Mouse (Mus musculus) heart, embryonic 11.5 days (tissue): ENCODE measurements around the gene Synpo2. TPM values are rescaled to one million over a fixed set of nuclear protein-coding genes. Genes with fewer than 3 reads are reported as not detected.

Source experiments
- ATAC-seq: fragments of 200-750 bp; cut with Nextera tagmentation; replicated peaks from 2 replicates; pipeline ENCODE4 v1.8.0; 2017; ENCODE audit warnings: moderate library complexity; ENCODE audit not compliant: insufficient number of reproducible peaks, low FRiP score, low TSS enrichment
- H3K27ac ChIP-seq: fragments of 300-500 bp; sonication (generic); 2 replicates; pipeline ENCODE4 v1.5.1; 2014; ENCODE audit warnings: mild to moderate bottlenecking, low read depth, low read length
- H3K27me3 ChIP-seq: fragments of 300-500 bp; sonication (generic); 2 replicates; pipeline ENCODE4 v1.6.1; 2014; ENCODE audit warnings: mild to moderate bottlenecking, low read length, mixed read lengths; ENCODE audit not compliant: control insufficient read depth, insufficient read depth
- H3K36me3 ChIP-seq: fragments of 300-500 bp; sonication (generic); 2 replicates; pipeline ENCODE4 v1.6.1; 2014; ENCODE audit warnings: mild to moderate bottlenecking, low read length, moderate library complexity, mixed read lengths; ENCODE audit not compliant: control insufficient read depth, insufficient read depth
- H3K4me1 ChIP-seq: fragments of 300-500 bp; sonication (generic); 2 replicates; pipeline ENCODE4 v1.6.1; 2014; ENCODE audit warnings: low read length; ENCODE audit not compliant: control insufficient read depth, insufficient read depth
- H3K4me2 ChIP-seq: fragments of 300-500 bp; sonication (generic); 2 replicates; pipeline ENCODE4 v1.6.1; 2014; ENCODE audit warnings: mild to moderate bottlenecking, moderate library complexity
- H3K4me3 ChIP-seq: fragments of 300-500 bp; sonication (generic); 2 replicates; pipeline ENCODE4 v1.5.1; 2014; ENCODE audit warnings: low read depth, low read length
- H3K9ac ChIP-seq: fragments of 300-500 bp; sonication (generic); 2 replicates; pipeline ENCODE4 v1.6.1; 2014; ENCODE audit warnings: mild to moderate bottlenecking, low read depth, low read length, moderate library complexity
- H3K9me3 ChIP-seq: fragments of 300-500 bp; sonication (generic); replicated peaks from 2 replicates; pipeline ENCODE4 v1.6.1; 2016; ENCODE audit warnings: low read length; ENCODE audit not compliant: control insufficient read depth
- WGBS: fragments of 180-500 bp; shearing (Covaris S2); extraction: QIAGEN DNeasy Blood & Tissue Kit; methylation state at CpG from one replicate; pipeline ENCODE4 v1.1.7; 2014; ENCODE audit not compliant: insufficient replicate concordance; 5-methylcytosine and 5-hydroxymethylcytosine counted together
- polyA plus RNA-seq: library from polyadenylated mRNA; unstranded; fragments of >200 nt; fragmentation: Nextera tagmentation; extraction: Ambion mirVana; gene quantifications from 2 replicates; pipeline ENCODE4 v1.2.1, GENCODE M21; 2014

The Synpo2 gene
- polyA plus RNA-seq, 1 experiment from 2014 or later, result 21.8 TPM

- Histone ChIP-seq H3K27ac (no peak overlapping the region), H3K4me2 (no peak overlapping the region)
Measured at GRCm38 (mm10) chr3:123256181-123257101, 20.5 kb upstream of the Synpo2 start.

GRCm38 (mm10) chr3:123245646-123246045, 9.7 kb upstream of the Synpo2 start:
- Histone ChIP-seq H3K36me3 (no peaks in the 10 kb centered on the region), H3K9me3 (no peaks in the 10 kb centered on the region), H3K27me3 (no peaks in the 10 kb centered on the region), H3K9ac (no peak overlapping the region), H3K4me3 (no peak overlapping the region), H3K27ac (no peak overlapping the region), H3K4me2 (no peak overlapping the region), H3K4me1 (no peaks in the 10 kb centered on the region)
- no peak for ATAC-seq
- WGBS, result 66% methylated on average over 4 of the region's 4 CpGs

More at GRCm38 (mm10) chr3:123256181-123257101, 20.5 kb upstream of the Synpo2 start:
- Histone ChIP-seq H3K4me1 (0 out of 2 replicates have a peak, but pooled peaks cover 4% of the 10 kb centered on the region), H3K36me3 (no peaks in the 10 kb centered on the region), H3K4me3 (no peak overlapping the region), H3K9ac (no peak overlapping the region), H3K27me3 (no peaks in the 10 kb centered on the region), H3K9me3 (no peaks in the 10 kb centered on the region)
- no peak for ATAC-seq
- WGBS, result 60% methylated on average over 11 of the region's 11 CpGs

DNA sequence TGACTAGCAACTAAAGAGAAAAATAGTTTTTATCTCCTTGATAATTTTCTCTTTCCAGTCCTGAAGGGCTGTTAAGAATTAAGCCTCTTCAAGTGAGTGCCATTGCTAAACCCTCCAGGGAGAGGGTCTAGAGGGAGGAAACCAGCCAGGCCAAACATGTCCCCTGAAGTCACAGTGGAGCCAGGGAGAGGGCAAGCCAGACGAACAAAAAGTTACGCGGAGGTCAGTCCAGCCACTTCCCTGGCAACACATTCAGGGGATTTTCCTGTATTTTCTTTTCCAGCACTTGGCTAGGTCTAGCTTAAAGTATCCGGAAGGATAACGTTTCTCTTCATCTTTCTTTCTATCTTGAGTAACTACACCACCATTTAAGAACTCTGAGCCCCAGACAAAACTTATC, 8.4 kb upstream of the Synpo2 start:
- no peak for ATAC-seq
- Histone ChIP-seq H3K4me2 (no peak overlapping the region), H3K4me1 (no peaks in the 10 kb centered on the region), H3K27ac (peak overlapping the region; percentile 38), H3K27me3 (no peaks in the 10 kb centered on the region), H3K9ac (no peak overlapping the region), H3K36me3 (no peaks in the 10 kb centered on the region), H3K9me3 (no peaks in the 10 kb centered on the region), H3K4me3 (no peak overlapping the region)
- 38% methylated on average over 5 of the region's 5 CpGs for WGBS

DNA sequence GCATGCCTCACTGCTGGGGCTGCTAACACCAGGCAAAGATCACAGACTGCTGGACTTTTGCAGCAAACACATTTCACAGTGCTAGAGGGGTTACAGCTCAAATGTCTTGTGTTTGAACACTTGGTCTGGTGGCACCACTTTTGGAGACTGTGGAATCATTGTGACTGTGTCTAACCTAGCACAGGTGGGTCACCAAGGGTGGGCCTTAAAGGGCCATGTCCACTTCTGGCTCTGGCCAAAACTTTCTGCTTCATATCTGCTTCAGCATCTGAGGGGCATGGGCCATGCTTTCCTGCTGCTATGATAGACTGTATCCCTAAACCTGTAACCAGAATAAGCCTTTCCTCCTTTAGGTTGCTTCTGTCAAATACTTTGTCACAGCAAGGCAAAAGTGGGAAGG, 1.5 kb upstream of the Synpo2 start:
- Histone ChIP-seq H3K27ac (no peak overlapping the region), H3K4me1 (peaks cover 10% of the 10 kb centered on the region; the same call in 1 of the 2 replicates), H3K4me3 (no peak overlapping the region), H3K27me3 (no peaks in the 10 kb centered on the region), H3K4me2 (no peak overlapping the region), H3K9me3 (no peaks in the 10 kb centered on the region), H3K36me3 (no peaks in the 10 kb centered on the region), H3K9ac (no peak overlapping the region)
- no peak for ATAC-seq

DNA sequence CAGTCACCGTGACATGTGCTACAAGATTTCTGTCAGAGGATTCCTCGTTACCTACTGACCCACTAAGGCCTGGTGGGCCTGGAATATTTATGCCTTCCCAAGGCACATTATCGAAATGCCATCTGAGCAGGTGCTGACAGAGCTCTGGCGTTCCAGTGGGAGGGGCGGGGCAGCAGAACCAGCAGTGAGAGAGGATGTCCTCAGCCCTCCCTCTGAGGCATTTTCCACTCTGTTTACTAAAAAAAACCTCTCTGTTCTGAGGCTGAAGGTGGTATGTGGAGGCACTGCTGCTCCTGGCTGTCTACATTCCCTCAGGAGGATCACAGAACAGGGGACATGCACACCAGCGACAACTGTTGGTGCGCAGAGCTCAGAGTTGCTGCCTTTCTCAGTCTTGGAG, 1.1 kb upstream of the Synpo2 start:
- H3K27me3 ChIP-seq, result no peaks in the 10 kb centered on the region
- no peaks in the 10 kb centered on the region for H3K9me3 ChIP-seq
- no peak overlapping the region for H3K9ac ChIP-seq
- 0 out of 2 replicates have a peak overlapping the region, but pooled peaks have one; percentile 41 for H3K27ac ChIP-seq
- peak; percentile 28; the same call in 1 of the 2 replicates for ATAC-seq
- H3K4me1 ChIP-seq, result peaks cover 10% of the 10 kb centered on the region; the same call in 1 of the 2 replicates
- H3K4me3 ChIP-seq, result no peak overlapping the region
- 12% methylated on average over 7 of the region's 7 CpGs for WGBS
- no peaks in the 10 kb centered on the region for H3K36me3 ChIP-seq
- H3K4me2 ChIP-seq, result peak overlapping the region; percentile 73

GRCm38 (mm10) chr3:123235495-123235894, 454 bp downstream of the Synpo2 start:
- H3K4me2 ChIP-seq, result peak overlapping the region; percentile 73
- ATAC-seq, result no peak
- peaks cover 10% of the 10 kb centered on the region; the same call in 1 of the 2 replicates for H3K4me1 ChIP-seq
- H3K27me3 ChIP-seq, result no peaks in the 10 kb centered on the region
- H3K27ac ChIP-seq, result 0 out of 2 replicates have a peak overlapping the region, but pooled peaks have one; percentile 17
- H3K9ac ChIP-seq, result peak overlapping the region; percentile 76
- no peaks in the 10 kb centered on the region for H3K36me3 ChIP-seq
- peak overlapping the region; percentile 60 for H3K4me3 ChIP-seq
- H3K9me3 ChIP-seq, result no peaks in the 10 kb centered on the region
- WGBS, result 16% methylated on average over 7 of the region's 7 CpGs

- Histone ChIP-seq H3K27ac (peak overlapping the region; percentile 17), H3K4me3 (0 out of 2 replicates have a peak overlapping the region, but pooled peaks have one; percentile 17), H3K4me1 (peaks cover 12% of the 10 kb centered on the region; the same call in 1 of the 2 replicates), H3K9me3 (no peaks in the 10 kb centered on the region), H3K4me2 (peak overlapping the region; percentile 48), H3K36me3 (no peaks in the 10 kb centered on the region), H3K27me3 (no peaks in the 10 kb centered on the region), H3K9ac (peak overlapping the region; percentile 35; the same call in 1 of the 2 replicates)
- no peak for ATAC-seq
- WGBS, result 23% methylated on average over 16 of the region's 16 CpGs
Measured at GRCm38 (mm10) chr3:123234191-123234836, 1.6 kb downstream of the Synpo2 start.

DNA sequence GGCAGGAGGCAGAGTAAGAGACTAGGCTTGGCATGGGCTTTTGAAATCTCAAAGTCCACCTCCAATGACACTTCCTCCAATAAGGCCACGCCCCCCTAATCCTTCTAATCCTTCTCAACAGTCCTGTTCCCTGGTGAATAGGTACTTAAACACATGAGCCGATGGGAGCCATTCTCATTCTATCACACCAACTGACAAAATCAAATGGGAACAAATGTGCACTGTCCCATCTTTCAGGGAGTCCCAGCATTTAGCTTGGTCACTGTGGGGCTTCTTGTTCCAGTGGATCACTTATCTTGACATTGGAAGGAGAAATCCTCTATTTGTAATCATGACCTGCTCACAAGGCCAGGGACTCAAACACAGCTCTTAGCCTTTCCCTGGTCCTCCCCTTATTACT, 4.3 kb downstream of the Synpo2 start:
- ATAC-seq, result no peak

More for the DNA sequence above, 4.3 kb downstream of the Synpo2 start:
- 85% methylated on average over 2 of the region's 2 CpGs for WGBS
- Histone ChIP-seq H3K36me3 (no peaks in the 10 kb centered on the region), H3K9me3 (no peaks in the 10 kb centered on the region), H3K27ac (no peak overlapping the region), H3K4me2 (no peak overlapping the region), H3K27me3 (no peaks in the 10 kb centered on the region), H3K4me1 (peaks cover 10% of the 10 kb centered on the region; the same call in 1 of the 2 replicates), H3K4me3 (no peak overlapping the region), H3K9ac (no peak overlapping the region)
